8 mouse cellular contexts compared by ENCODE assay signal in genomic region chrX:143051478-143051877, GRCm38 (mm10). TPM values are rescaled to one million over a fixed set of nuclear protein-coding genes. Genes with fewer than 3 reads are reported as not detected.
A peak's percentile ranks its signal among the peaks of the same experiment; 100 is the strongest.
DNase-seq lines count a peak whose midpoint lies in the region; ATAC-seq lines count a peak whose summit lies in the region.

No protein-coding gene starts in this region.

- no peak overlapping the region for H3K9ac ChIP-seq in forebrain, embryonic 11.5 days (ENCODE audit: low read length)
- H3K9ac ChIP-seq in forebrain, embryonic 15.5 days (replicated peaks), result no peak overlapping the region

- H3K27ac ChIP-seq in forebrain, embryonic 11.5 days (ENCODE audit: low read depth, low read length), result no peak overlapping the region
- H3K27ac ChIP-seq in forebrain, embryonic 15.5 days (replicated peaks), result no peak overlapping the region

- intact Hi-C loops in gastrocnemius, postnatal 36 days (cut with DNase I), result loop anchor here (2.0 kb wide), 1 partner anchor 231 kb away; no protein-coding TSS in a partner anchor

- no peak overlapping the region for H3K4me3 ChIP-seq in forebrain, embryonic 11.5 days (ENCODE audit: low read depth, low read length)
- H3K4me3 ChIP-seq in forebrain, embryonic 15.5 days, result no peak overlapping the region

- peaks cover 3% of the 10 kb centered on the region; the same call in 1 of the 2 replicates for H3K27me3 ChIP-seq in forebrain, embryonic 11.5 days (ENCODE audit: control insufficient read depth, insufficient read depth, low read length)
- H3K27me3 ChIP-seq in forebrain, embryonic 15.5 days, result no peaks in the 10 kb centered on the region

- no peak for DNase-seq in forebrain, embryonic 11.5 days (ENCODE audit: low spot score)
- DNase-seq in ovary, postnatal 14 days (ENCODE audit: low spot score), result peak; percentile 41
- no peak for DNase-seq in ovary, postnatal 36 days (ENCODE audit: low spot score)
- peak; percentile 20 for DNase-seq in kidney, postnatal 14 days
- DNase-seq in retina, adult 2 months (ENCODE audit: low read depth, low spot score), result peak; percentile 20
- DNase-seq in gastrocnemius, postnatal 36 days, result no peak

- no peaks in the 10 kb centered on the region for H3K36me3 ChIP-seq in forebrain, embryonic 11.5 days (ENCODE audit: control insufficient read depth, insufficient read depth, low read length)
- H3K36me3 ChIP-seq in forebrain, embryonic 15.5 days, result no peaks in the 10 kb centered on the region

- H3K4me1 ChIP-seq in forebrain, embryonic 11.5 days (replicated peaks; ENCODE audit: control insufficient read depth, insufficient read depth, low read length), result no peaks in the 10 kb centered on the region
- H3K4me1 ChIP-seq in forebrain, embryonic 15.5 days, result no peaks in the 10 kb centered on the region

- no peaks in the 10 kb centered on the region for H3K9me3 ChIP-seq in forebrain, embryonic 11.5 days (ENCODE audit: control insufficient read depth, low read length)
- no peaks in the 10 kb centered on the region for H3K9me3 ChIP-seq in forebrain, embryonic 15.5 days

- peak; percentile 66; the same call in 1 of the 2 replicates for ATAC-seq in forebrain, embryonic 11.5 days (replicated peaks; ENCODE audit: low FRiP score)
- no peak for ATAC-seq in forebrain, embryonic 15.5 days (replicated peaks)
- ATAC-seq in common myeloid progenitor, adult 5-6 weeks (replicated peaks; ENCODE audit: low read depth, poor library complexity, severe bottlenecking), result peak; percentile 85

- H3K4me2 ChIP-seq in forebrain, embryonic 11.5 days (ENCODE audit: low read depth, low read length, severe bottlenecking), result no peak overlapping the region
- no peak overlapping the region for H3K4me2 ChIP-seq in forebrain, embryonic 15.5 days (replicated peaks)

RNA-seq across cellular contexts. Expression of gene Rtl9, which starts 47.9 kb away (rescaled TPM):
- 0.09 and 0.16 TPM in 2 replicates for polyA plus RNA-seq in forebrain, embryonic 11.5 days (2014; fragmentation: Nextera tagmentation; extraction: Ambion mirVana)
- polyA plus RNA-seq in forebrain, embryonic 15.5 days (2015; fragmentation: Nextera tagmentation; extraction: Ambion mirVana), result 0.43 and 0.55 TPM in 2 replicates
- total RNA-seq in common myeloid progenitor, adult 5-6 weeks (2017), result not detected in 2 replicates
- under 1 TPM; 0.13 to 0.17 TPM for total RNA-seq in gastrocnemius, postnatal 36 days (2021)

Comparison
In these comparisons a context has a peak if more than half of its experiments do, and no peak if none do; other contexts are left out.
1. DNase-seq: peak in ovary, postnatal 14 days (single experiment), kidney, postnatal 14 days (single experiment) and retina, adult 2 months (single experiment); none in forebrain, embryonic 11.5 days (single experiment), ovary, postnatal 36 days (single experiment) and gastrocnemius, postnatal 36 days (0 of 2).